Mouse (Mus musculus): ENCODE measurements around the gene Acy3.
"Not testable (repeated sequence)": the region's sequence is repeated elsewhere in the genome, so short reads cannot be mapped to it uniquely, and the experiment has no call there.

The Acy3 gene

GRCm38 (mm10) chr19:4003641-4004040 is 17.3 kb downstream of the Acy3 start:
- DNase-seq (ENCODE audit: low read depth) = no peak

GRCm38 (mm10) chr19:4004331-4004730 is 18.0 kb downstream of the Acy3 start:
- no peak for DNase-seq (ENCODE audit: low read depth)

- DNase-seq (ENCODE audit: low read depth) = no peak
Observed at GRCm38 (mm10) chr19:4005091-4005490, 18.7 kb downstream of the Acy3 start.

GRCm38 (mm10) chr19:4005971-4006370 is 19.6 kb downstream of the Acy3 start:
- DNase-seq (ENCODE audit: low read depth) = no peak

- DNase-seq (ENCODE audit: low read depth) = no peak
Observed at GRCm38 (mm10) chr19:4011086-4011485, 24.7 kb downstream of the Acy3 start.

GRCm38 (mm10) chr19:4012432-4013022 is 26.2 kb downstream of the Acy3 start, which contains the start of gene Ndufv1:
TSS of gene Ndufv1 (minus strand) at chr19:4012806.
- DNase-seq (ENCODE audit: low read depth) = peak; percentile 99

GRCm38 (mm10) chr19:4013066-4013465 is 26.7 kb downstream of the Acy3 start:
- DNase-seq (ENCODE audit: low read depth) = no peak

GRCm38 (mm10) chr19:4014802-4015201 is 28.4 kb downstream of the Acy3 start:
- DNase-seq (ENCODE audit: low read depth) = no peak

GRCm38 (mm10) chr19:4015635-4016034 is 29.3 kb downstream of the Acy3 start:
- DNase-seq (ENCODE audit: low read depth) = no peak

- no peak for DNase-seq (ENCODE audit: low read depth)
Observed at GRCm38 (mm10) chr19:4017921-4018587, 31.7 kb downstream of the Acy3 start.

- peak; percentile 84 for DNase-seq (ENCODE audit: low read depth)
Observed at GRCm38 (mm10) chr19:4018743-4019583, 32.6 kb downstream of the Acy3 start.

- DNase-seq (ENCODE audit: low read depth) = no peak
Observed at GRCm38 (mm10) chr19:4023185-4023584, 36.8 kb downstream of the Acy3 start.

GRCm38 (mm10) chr19:4027576-4027975 is 41.2 kb downstream of the Acy3 start:
- DNase-seq (ENCODE audit: low read depth) = no peak

- DNase-seq (ENCODE audit: low read depth) = no peak
Observed at GRCm38 (mm10) chr19:4032668-4033067, 46.3 kb downstream of the Acy3 start.

- no peak for DNase-seq (ENCODE audit: low read depth)
Observed at GRCm38 (mm10) chr19:4033298-4033697, 46.9 kb downstream of the Acy3 start.

- no peak for DNase-seq (ENCODE audit: low read depth)
Observed at GRCm38 (mm10) chr19:4033742-4034141, 47.4 kb downstream of the Acy3 start.

GRCm38 (mm10) chr19:4036327-4037045 is 50.1 kb downstream of the Acy3 start:
- DNase-seq (ENCODE audit: low read depth) = no peak

- not testable (repeated sequence) for DNase-seq (ENCODE audit: low read depth)
Observed at GRCm38 (mm10) chr19:4037154-4037787, 50.9 kb downstream of the Acy3 start.

GRCm38 (mm10) chr19:4037788-4038232 is 51.4 kb downstream of the Acy3 start, which contains the start of gene Gstp1:
TSS of gene Gstp1 (minus strand) at chr19:4037985.
- DNase-seq (ENCODE audit: low read depth) = peak; percentile 60
